Mouse (Mus musculus) adrenal gland, postnatal 10 days (tissue): ENCODE results near the gene Wdr83. TPM values are rescaled to one million over a fixed set of nuclear protein-coding genes. Genes with fewer than 3 reads are reported as not detected.

Source experiments
- DNase-seq: peaks from one replicate; pipeline ENCODE4 v3.0.0; 2021; ENCODE audit warnings: mixed read lengths
- microRNA-seq: library from miRNA; unstranded; fragments of <30 nt; microRNA quantifications from one replicate; pipeline ENCODE4 v1.2.0, GENCODE M21; 2021
- total RNA-seq, 2 experiments: library from RNA; stranded (reverse); gene quantifications; 2 replicates each; pipeline ENCODE4 v1.2.3; 2021

Gene Wdr83
- total RNA-seq, 2 experiments from 2014 or later: 25.7 to 29.8 TPM

- peak; percentile 83 for DNase-seq
These were observed 46.3 kb downstream of the Wdr83 start for GRCm38 (mm10) chr8:85034764-85035163.

GRCm38 (mm10) chr8:85033867-85034266 lies 47.2 kb downstream of the Wdr83 start:
- DNase-seq: no peak

- no peak for DNase-seq
These were observed 48.3 kb downstream of the Wdr83 start for GRCm38 (mm10) chr8:85032622-85033311.

- no peak for DNase-seq
These were observed 51.8 kb downstream of the Wdr83 start for GRCm38 (mm10) chr8:85029271-85029670.

GRCm38 (mm10) chr8:85027922-85028321 lies 53.2 kb downstream of the Wdr83 start:
- DNase-seq: no peak

GRCm38 (mm10) chr8:85027516-85027855 lies 53.6 kb downstream of the Wdr83 start:
- no peak for DNase-seq

- peak; percentile 97 for DNase-seq
These were observed 54.2 kb downstream of the Wdr83 start, which contains the start of gene Trir for GRCm38 (mm10) chr8:85026670-85027515. Trir (plus strand) TSS chr8:85026823.

GRCm38 (mm10) chr8:85025098-85025932 lies 55.8 kb downstream of the Wdr83 start, which contains the start of gene Asna1:
Asna1 (minus strand) TSS chr8:85025281.
- peak; percentile 86 for DNase-seq

Small RNA genes lying within 50 kb of the gene (microRNA-seq; reads per million reads assigned to microRNA genes)
- gene Gm23388 (not detected), gene Mir7070 (not detected)

Other genes starting within 250 kb of the Wdr83 start
- 10 to 100 TPM; 39.2 to 40.0 TPM for gene Gadd45gip1, start 249.8 kb downstream of the Wdr83 start, total RNA-seq
- 100 to 1,000 TPM in 1 of 2 experiments, 10 to 100 TPM in 1; 89.4 to 108 TPM for gene Rad23a, start 240.6 kb downstream of the Wdr83 start, total RNA-seq
- gene Calr, start 234.4 kb downstream of the Wdr83 start, total RNA-seq: 100 to 1,000 TPM; 404 to 492 TPM
- 10 to 100 TPM; 52.0 to 52.4 TPM for gene Farsa, start 224.3 kb downstream of the Wdr83 start, total RNA-seq
- gene Syce2, start 209.2 kb downstream of the Wdr83 start, total RNA-seq: 10 to 100 TPM; 16.1 to 21.1 TPM
- gene Gcdh, start 187.4 kb downstream of the Wdr83 start, total RNA-seq: 10 to 100 TPM; 77.9 to 96.9 TPM
- gene Klf1, start 179.4 kb downstream of the Wdr83 start, total RNA-seq: 1 to 10 TPM; 2.6 to 4.3 TPM
- 10 to 100 TPM; 11.8 to 12.8 TPM for gene Dnase2a, start 172.7 kb downstream of the Wdr83 start, total RNA-seq
- gene Mast1, start 143.9 kb downstream of the Wdr83 start, total RNA-seq: 1 to 10 TPM; 2.3 to 4.2 TPM
- under 1 TPM in 1 of 2 experiments, not detected in 1; 0.21 TPM for gene Rtbdn, start 134.3 kb downstream of the Wdr83 start, total RNA-seq
- 1 to 10 TPM in 1 of 2 experiments, not detected in 1; 1.1 TPM for gene Gm49661, start 111.9 kb downstream of the Wdr83 start, total RNA-seq
- 100 to 1,000 TPM; 477 to 503 TPM for gene Prdx2, start 111.7 kb downstream of the Wdr83 start, total RNA-seq
- gene Rnaseh2a, start 111.5 kb downstream of the Wdr83 start, total RNA-seq: 10 to 100 TPM; 88.6 to 91.7 TPM
- gene Junb, start 102.6 kb downstream of the Wdr83 start, total RNA-seq: 100 to 1,000 TPM in 1 of 2 experiments, 10 to 100 TPM in 1; 28.7 to 134 TPM
- 1 to 10 TPM; 6.5 to 6.6 TPM for gene Hook2, start 90.7 kb downstream of the Wdr83 start, total RNA-seq
- gene Best2, start 66.8 kb downstream of the Wdr83 start, total RNA-seq: not detected
- gene Asna1, start 56.0 kb downstream of the Wdr83 start, total RNA-seq: 10 to 100 TPM; 86.5 to 92.4 TPM
- gene Trir, start 54.5 kb downstream of the Wdr83 start, total RNA-seq: 100 to 1,000 TPM; 143 to 155 TPM
- 10 to 100 TPM; 56.6 to 59.7 TPM for gene Tnpo2, start 44.4 kb downstream of the Wdr83 start, total RNA-seq
- 10 to 100 TPM; 22.4 to 24.9 TPM for gene Fbxw9, start 21.3 kb downstream of the Wdr83 start, total RNA-seq
- 1 to 10 TPM in 1 of 2 experiments, not detected in 1; 1.2 TPM for gene Gm5741, start 13.3 kb downstream of the Wdr83 start, total RNA-seq
- 10 to 100 TPM; 35.7 to 36.5 TPM for gene Dhps, start 9.5 kb downstream of the Wdr83 start, total RNA-seq
- 10 to 100 TPM; 58.2 to 70.5 TPM for gene Wdr83os, start 566 bp downstream of the Wdr83 start, total RNA-seq
- gene Man2b1, start 2.0 kb upstream of the Wdr83 start, total RNA-seq: 10 to 100 TPM; 52.7 to 56.6 TPM
- 1 to 10 TPM; 3.7 to 3.9 TPM for gene Zfp791, start 41.8 kb upstream of the Wdr83 start, total RNA-seq
- gene Cks1brt, start 70.6 kb upstream of the Wdr83 start, total RNA-seq: not detected
- gene Olfr371, start 144.7 kb upstream of the Wdr83 start, total RNA-seq: not detected
- gene Orc6, start 218.3 kb upstream of the Wdr83 start, total RNA-seq: 10 to 100 TPM; 31.9 to 37.7 TPM
- 10 to 100 TPM; 82.6 to 84.7 TPM for gene Vps35, start 218.5 kb upstream of the Wdr83 start, total RNA-seq